Mouse (Mus musculus) cerebellum, adult 11-12 months (tissue): Measurements from ENCODE around the gene Gm3893.
"Not testable (repeated sequence)": the region's sequence is repeated elsewhere in the genome, so short reads cannot be mapped to it uniquely, and the experiment has no call there.

Source experiments
- DNase-seq: peaks from one replicate; pipeline ENCODE4 v3.0.0; 2022

Gm3893 gene

GRCm38 (mm10) chr4:42090907-42091306 lies at the start of gene Gm3893:
TSS of gene Gm3893 (plus strand) at chr4:42091207.
- DNase-seq: not testable (repeated sequence)

- not testable (repeated sequence) for DNase-seq
Measured at GRCm38 (mm10) chr4:42114517-42114916, 23.5 kb downstream of the Gm3893 start, which contains the start of gene Gm13304. TSS of gene Gm13304 (plus strand) at chr4:42114817.
